Mouse (Mus musculus): Measurements from ENCODE around the gene Il4ra. TPM values are rescaled to one million over a fixed set of nuclear protein-coding genes. Genes with fewer than 3 reads are reported as not detected.

Il4ra gene
- polyA plus RNA-seq, 1 experiment from 2014 or later = 2.9 TPM

DNA sequence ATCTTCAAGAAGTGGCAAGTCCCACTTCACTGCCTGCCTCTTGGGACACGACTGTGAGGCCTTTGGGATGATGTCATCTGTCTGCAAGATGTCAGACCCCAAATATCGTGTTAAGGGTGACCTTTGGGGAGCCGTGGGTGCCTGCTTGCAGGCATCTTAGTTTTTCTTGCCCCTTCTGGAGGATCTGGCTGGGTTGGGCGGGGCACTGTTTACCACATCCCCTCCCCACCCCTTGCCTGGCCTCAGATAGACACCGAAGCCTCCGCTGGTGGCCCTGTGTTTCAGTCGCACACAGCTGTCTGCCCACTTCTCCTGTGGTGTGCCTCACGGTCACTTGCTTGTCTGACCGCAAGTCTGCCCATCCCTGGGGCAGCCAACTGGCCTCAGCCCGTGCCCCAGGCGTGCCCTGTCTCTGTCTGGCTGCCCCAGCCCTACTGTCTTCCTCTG, 51.3 kb downstream of the Il4ra start, which contains the start of gene Il21r:
Il21r (plus strand) TSS at position 245 of the 447 bp plus-strand sequence.
- ATAC-seq (replicated peaks; ENCODE audit: low FRiP score) = no peak
- H3K4me1 ChIP-seq (replicated peaks; ENCODE audit: control insufficient read depth, insufficient read depth, low read length) = no peaks in the 10 kb centered on the region
- H3K4me2 ChIP-seq (ENCODE audit: low read depth, low read length, severe bottlenecking) = no peak within 1 kb of the TSS
- no peak within 1 kb of the TSS for H3K4me3 ChIP-seq (ENCODE audit: low read depth, low read length)
- no peaks in the 10 kb centered on the region for H3K36me3 ChIP-seq (ENCODE audit: control insufficient read depth, insufficient read depth, low read length)
- no peak within 1 kb of the TSS for H3K9ac ChIP-seq (ENCODE audit: low read length)
- no peaks in the 10 kb centered on the region for H3K27me3 ChIP-seq (ENCODE audit: control insufficient read depth, insufficient read depth, low read length)
- no peak for DNase-seq (ENCODE audit: low spot score)
- 72% methylated on average over 11 of the region's 11 CpGs for WGBS
- H3K9me3 ChIP-seq (ENCODE audit: control insufficient read depth, low read length) = no peaks in the 10 kb centered on the region
- no peak within 1 kb of the TSS for H3K27ac ChIP-seq (ENCODE audit: low read depth, low read length)

DNA sequence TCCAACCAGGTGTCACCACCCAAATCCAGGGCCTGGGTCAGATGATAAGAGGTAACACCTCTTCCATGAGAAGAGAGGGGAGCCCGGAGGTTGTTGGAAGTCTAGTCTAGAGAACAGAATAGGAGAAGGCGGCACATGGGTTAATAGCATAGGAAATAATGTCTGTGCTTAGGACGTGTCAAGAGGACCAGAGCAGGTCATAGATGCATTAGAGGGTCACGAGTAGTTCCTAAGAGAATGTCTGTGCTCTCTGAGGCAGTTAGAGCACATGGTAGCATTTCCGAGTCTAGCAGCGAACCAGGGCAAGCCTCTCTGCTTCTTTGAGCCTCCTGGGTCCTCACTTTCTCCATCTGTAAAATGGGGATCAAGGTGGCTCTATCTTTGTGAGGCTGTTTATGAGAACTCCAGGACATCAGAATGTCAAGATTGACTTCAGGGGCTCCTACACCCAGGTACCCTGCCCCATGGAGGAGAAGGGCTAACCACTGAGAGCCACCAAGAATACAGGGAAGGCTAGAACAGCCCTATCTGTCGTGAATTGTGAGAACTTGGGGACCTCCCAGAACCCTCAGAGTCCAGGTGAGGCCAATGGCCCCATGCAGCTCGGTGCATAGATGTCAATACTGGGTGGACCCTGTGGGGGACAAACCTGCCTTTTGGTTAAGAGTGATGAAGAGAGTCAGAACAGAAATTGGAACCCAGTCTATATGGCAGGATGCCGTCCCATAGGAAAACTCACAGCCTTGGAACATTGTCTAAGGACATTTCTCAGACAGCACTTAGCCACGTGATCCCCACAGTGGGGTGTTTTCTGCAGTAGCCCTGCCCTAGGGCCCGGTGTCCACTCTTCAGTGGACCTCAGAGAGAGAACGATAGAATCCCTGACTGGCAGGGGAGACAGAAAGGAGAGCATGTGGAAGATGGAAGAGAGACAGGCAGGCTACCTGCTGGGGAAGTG, 52.7 kb downstream of the Il4ra start:
- Histone ChIP-seq H3K4me2 (ENCODE audit: low read depth, low read length, severe bottlenecking) (no peak overlapping the region), H3K27ac (ENCODE audit: low read depth, low read length) (no peak overlapping the region), H3K4me1 (replicated peaks; ENCODE audit: control insufficient read depth, insufficient read depth, low read length) (no peaks in the 10 kb centered on the region), H3K9me3 (ENCODE audit: control insufficient read depth, low read length) (no peaks in the 10 kb centered on the region), H3K27me3 (ENCODE audit: control insufficient read depth, insufficient read depth, low read length) (no peaks in the 10 kb centered on the region), H3K9ac (ENCODE audit: low read length) (no peak overlapping the region), H3K4me3 (ENCODE audit: low read depth, low read length) (no peak overlapping the region), H3K36me3 (ENCODE audit: control insufficient read depth, insufficient read depth, low read length) (no peaks in the 10 kb centered on the region)
- ATAC-seq (replicated peaks; ENCODE audit: low FRiP score) = no peak
- DNase-seq (ENCODE audit: low spot score) = no peak
- 82% methylated on average over 12 of the region's 12 CpGs for WGBS

DNA sequence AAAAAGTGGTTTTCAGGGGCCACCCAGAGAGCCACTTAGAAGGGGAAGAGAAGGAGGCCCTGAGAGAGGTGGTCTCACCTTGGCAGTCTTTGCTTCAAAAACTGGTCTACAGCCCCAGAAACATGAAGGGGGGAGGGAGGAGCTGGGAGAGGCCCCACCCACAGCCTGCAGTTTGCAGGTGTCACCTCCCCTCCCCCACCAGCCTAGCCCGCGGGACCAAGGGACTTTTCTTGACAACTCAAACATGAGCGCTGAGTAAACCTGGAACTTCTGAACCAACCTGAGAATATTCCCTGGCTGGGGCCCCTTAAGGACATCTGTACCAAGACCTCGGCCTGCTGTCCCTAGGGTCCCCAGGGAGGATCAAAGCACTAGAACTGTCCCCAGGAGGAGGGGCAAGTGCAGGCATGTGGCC, 53.8 kb downstream of the Il4ra start:
- Histone ChIP-seq H3K9me3 (ENCODE audit: control insufficient read depth, low read length) (no peaks in the 10 kb centered on the region), H3K4me1 (replicated peaks; ENCODE audit: control insufficient read depth, insufficient read depth, low read length) (no peaks in the 10 kb centered on the region), H3K27ac (ENCODE audit: low read depth, low read length) (no peak overlapping the region), H3K27me3 (ENCODE audit: control insufficient read depth, insufficient read depth, low read length) (no peaks in the 10 kb centered on the region), H3K9ac (ENCODE audit: low read length) (no peak overlapping the region), H3K4me3 (ENCODE audit: low read depth, low read length) (no peak overlapping the region), H3K4me2 (ENCODE audit: low read depth, low read length, severe bottlenecking) (no peak overlapping the region), H3K36me3 (ENCODE audit: control insufficient read depth, insufficient read depth, low read length) (no peaks in the 10 kb centered on the region)
- WGBS = 64% methylated on average over 4 of the region's 4 CpGs
- DNase-seq (ENCODE audit: low spot score) = no peak
- ATAC-seq (replicated peaks; ENCODE audit: low FRiP score) = no peak

DNA sequence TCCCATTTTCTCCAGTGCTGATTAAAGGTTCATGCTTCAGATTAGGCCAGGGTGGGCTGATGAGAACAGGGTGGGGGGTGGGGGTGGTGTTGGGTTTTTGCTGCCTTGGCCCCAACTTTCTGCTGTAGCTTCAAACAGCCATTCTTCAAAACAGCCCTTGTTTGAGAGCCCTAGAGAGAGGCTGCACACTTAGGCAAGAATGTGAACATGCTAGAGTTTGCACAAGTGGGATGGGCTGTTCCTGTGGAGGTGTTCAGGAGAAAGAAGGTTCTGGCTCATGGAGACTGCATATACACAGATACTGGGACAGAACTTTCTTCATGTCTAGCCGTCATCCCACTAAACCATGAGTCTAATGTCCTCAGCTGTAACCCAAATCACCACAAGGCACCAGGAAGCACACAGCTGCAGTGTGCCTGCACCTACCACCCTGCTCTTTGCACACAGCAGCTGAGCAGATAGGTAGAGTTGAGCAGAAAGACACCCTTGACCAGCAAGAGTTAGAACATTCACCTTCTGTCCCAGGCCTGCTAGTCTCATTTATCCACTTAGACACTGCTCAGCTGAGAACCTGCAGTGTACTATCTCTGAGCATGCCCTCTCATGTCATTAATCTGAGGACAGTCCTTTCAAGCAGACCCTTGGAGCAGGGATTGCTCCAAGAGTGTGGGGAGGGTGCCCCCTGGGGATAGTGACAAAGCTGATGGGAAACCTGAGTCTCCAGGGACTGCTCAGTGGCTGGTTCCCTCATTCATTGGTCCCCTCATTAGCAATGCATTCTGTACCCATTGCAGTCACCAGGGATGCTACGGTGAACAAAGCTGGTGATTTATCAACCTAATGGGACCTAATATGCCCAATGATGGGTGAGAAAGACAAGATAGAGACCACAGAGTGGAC, 54.6 kb downstream of the Il4ra start:
- no peaks in the 10 kb centered on the region for H3K27me3 ChIP-seq (ENCODE audit: control insufficient read depth, insufficient read depth, low read length)
- no peaks in the 10 kb centered on the region for H3K4me1 ChIP-seq (replicated peaks; ENCODE audit: control insufficient read depth, insufficient read depth, low read length)
- no peak overlapping the region for H3K9ac ChIP-seq (ENCODE audit: low read length)
- H3K4me2 ChIP-seq (ENCODE audit: low read depth, low read length, severe bottlenecking) = no peak overlapping the region
- DNase-seq (ENCODE audit: low spot score) (no peak), ATAC-seq (replicated peaks; ENCODE audit: low FRiP score) (no peak)
- 71% methylated on average over 2 of the region's 2 CpGs for WGBS
- no peaks in the 10 kb centered on the region for H3K9me3 ChIP-seq (ENCODE audit: control insufficient read depth, low read length)
- no peaks in the 10 kb centered on the region for H3K36me3 ChIP-seq (ENCODE audit: control insufficient read depth, insufficient read depth, low read length)
- no peak overlapping the region for H3K4me3 ChIP-seq (ENCODE audit: low read depth, low read length)
- no peak overlapping the region for H3K27ac ChIP-seq (ENCODE audit: low read depth, low read length)

DNA sequence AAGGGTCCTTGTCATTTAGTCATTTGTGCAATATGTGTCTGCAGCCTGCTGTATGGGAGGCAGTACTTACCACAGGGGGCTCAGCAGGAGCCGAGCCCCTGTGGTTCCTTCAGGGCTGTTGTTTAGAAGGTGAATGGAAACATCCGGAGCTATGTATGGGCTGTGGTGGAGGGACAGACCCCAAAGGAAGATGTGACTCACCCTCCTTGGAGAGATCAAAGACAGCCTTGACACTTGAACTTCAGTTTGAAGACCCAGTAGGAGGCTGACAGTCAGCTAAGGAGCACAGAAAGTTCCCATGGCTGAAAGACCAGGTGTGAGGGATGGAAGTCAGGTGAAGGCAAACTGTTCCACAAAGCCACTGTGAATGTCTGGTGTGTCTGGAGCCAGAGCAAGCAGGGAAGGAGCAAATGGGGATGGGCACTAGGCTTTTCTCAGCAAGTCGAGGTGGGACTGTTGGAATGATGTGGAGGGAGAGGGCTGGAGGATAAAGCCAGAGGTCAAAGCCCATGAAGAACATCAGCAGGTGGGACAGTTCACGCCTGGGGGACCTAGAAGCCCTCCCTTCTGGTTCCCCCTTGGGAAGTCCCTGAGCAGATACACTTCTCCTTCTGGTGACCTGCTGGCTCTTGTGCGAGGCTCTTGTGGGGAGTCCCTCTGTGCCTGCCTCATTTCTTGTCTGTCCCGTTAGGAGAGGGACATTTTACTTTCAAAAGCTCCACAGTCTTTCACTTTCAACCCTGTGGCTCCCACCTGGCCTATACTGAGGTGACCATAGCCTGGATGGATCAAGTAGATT, 55.7 kb downstream of the Il4ra start:
- H3K4me3 ChIP-seq (ENCODE audit: low read depth, low read length) = no peak overlapping the region
- H3K27ac ChIP-seq (ENCODE audit: low read depth, low read length) = no peak overlapping the region
- H3K9ac ChIP-seq (ENCODE audit: low read length) = no peak overlapping the region
- ATAC-seq (replicated peaks; ENCODE audit: low FRiP score) = no peak
- no peak for DNase-seq (ENCODE audit: low spot score)
- H3K9me3 ChIP-seq (ENCODE audit: control insufficient read depth, low read length) = no peaks in the 10 kb centered on the region
- no peak overlapping the region for H3K4me2 ChIP-seq (ENCODE audit: low read depth, low read length, severe bottlenecking)
- no peaks in the 10 kb centered on the region for H3K36me3 ChIP-seq (ENCODE audit: control insufficient read depth, insufficient read depth, low read length)
- WGBS = 66% methylated on average over 6 of the region's 6 CpGs
- no peaks in the 10 kb centered on the region for H3K27me3 ChIP-seq (ENCODE audit: control insufficient read depth, insufficient read depth, low read length)
- H3K4me1 ChIP-seq (replicated peaks; ENCODE audit: control insufficient read depth, insufficient read depth, low read length) = no peaks in the 10 kb centered on the region

DNA sequence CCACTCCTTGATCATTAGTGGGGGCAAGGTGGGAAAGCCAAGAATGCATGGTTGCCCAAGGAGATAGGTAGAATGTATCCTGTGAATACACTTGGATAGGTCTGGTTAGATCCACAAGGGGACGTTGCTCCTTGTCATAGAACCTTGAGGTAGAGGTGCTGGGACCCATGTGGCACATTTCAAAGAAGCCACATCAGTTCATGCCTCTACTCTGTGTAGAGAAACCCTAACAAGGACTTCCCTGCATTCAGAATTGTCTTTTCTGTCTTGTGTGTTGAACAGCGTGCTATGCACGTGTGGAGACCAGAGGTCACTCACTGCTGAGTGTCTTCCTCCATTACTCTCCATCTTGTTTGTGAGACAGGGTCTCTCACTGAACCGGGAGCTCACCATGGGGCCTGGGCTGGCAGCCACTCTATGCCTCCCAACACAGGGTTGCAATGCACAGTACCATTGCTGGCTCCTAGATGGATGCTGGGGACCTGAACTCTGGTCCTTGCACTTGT, 56.3 kb downstream of the Il4ra start:
- Histone ChIP-seq H3K9me3 (ENCODE audit: control insufficient read depth, low read length) (no peaks in the 10 kb centered on the region), H3K27ac (ENCODE audit: low read depth, low read length) (no peak overlapping the region), H3K36me3 (ENCODE audit: control insufficient read depth, insufficient read depth, low read length) (no peaks in the 10 kb centered on the region), H3K27me3 (ENCODE audit: control insufficient read depth, insufficient read depth, low read length) (no peaks in the 10 kb centered on the region), H3K9ac (ENCODE audit: low read length) (no peak overlapping the region), H3K4me1 (replicated peaks; ENCODE audit: control insufficient read depth, insufficient read depth, low read length) (no peaks in the 10 kb centered on the region), H3K4me3 (ENCODE audit: low read depth, low read length) (no peak overlapping the region), H3K4me2 (ENCODE audit: low read depth, low read length, severe bottlenecking) (no peak overlapping the region)
- ATAC-seq (replicated peaks; ENCODE audit: low FRiP score) = no peak
- 82% methylated on average over 4 of the region's 4 CpGs for WGBS
- DNase-seq (ENCODE audit: low spot score) = no peak

DNA sequence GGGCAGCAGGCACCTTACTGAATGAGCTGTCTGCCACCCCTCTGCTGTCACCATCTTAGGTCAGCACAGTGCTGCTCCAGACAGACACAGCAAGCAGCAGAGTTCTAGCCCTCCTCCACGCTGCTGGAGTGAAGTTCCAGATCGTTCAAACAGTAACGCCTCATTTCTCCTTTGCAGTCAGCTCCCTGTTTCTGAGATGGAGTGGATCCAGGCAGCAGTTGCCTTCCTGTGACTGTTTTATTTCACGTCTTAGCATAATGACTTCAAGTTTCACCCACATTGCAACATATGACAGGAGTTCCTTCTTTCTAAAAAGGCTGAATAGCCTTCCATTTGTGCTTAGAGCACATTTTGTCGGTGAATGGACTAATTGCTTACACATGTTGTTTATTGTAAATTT, 61.7 kb downstream of the Il4ra start:
- no peak for DNase-seq (ENCODE audit: low spot score)
- H3K36me3 ChIP-seq (ENCODE audit: control insufficient read depth, insufficient read depth, low read length) = no peaks in the 10 kb centered on the region
- 86% methylated on average over 5 of the region's 5 CpGs for whole genome bisulfite sequencing
- H3K4me3 ChIP-seq (ENCODE audit: low read depth, low read length) = no peak overlapping the region
- no peaks in the 10 kb centered on the region for H3K27me3 ChIP-seq (ENCODE audit: control insufficient read depth, insufficient read depth, low read length)
- ATAC-seq (replicated peaks; ENCODE audit: low FRiP score) = no peak
- no peaks in the 10 kb centered on the region for H3K9me3 ChIP-seq (ENCODE audit: control insufficient read depth, low read length)
- no peaks in the 10 kb centered on the region for H3K4me1 ChIP-seq (replicated peaks; ENCODE audit: control insufficient read depth, insufficient read depth, low read length)
- H3K4me2 ChIP-seq (ENCODE audit: low read depth, low read length, severe bottlenecking) = no peak overlapping the region
- no peak overlapping the region for H3K27ac ChIP-seq (ENCODE audit: low read depth, low read length)
- H3K9ac ChIP-seq (ENCODE audit: low read length) = no peak overlapping the region

DNA sequence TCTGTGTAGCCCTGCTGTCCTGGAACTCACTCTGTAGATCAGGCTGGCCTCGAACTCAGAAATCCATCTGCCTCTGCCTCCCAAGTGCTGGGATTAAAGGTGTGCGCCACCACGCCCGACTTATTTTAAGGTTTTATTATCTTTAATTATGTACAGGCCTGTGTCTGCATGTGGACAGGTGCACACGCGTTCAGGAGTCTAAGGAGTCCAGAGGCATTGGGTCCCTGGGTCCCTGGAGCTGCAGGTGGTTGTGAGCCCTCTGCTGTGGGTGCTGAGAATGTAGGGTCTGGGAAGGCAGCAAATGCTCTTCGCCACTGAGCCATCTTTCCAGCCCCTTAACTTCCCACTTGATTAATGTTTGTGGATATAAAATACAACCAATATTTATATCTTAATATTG, 63.5 kb downstream of the Il4ra start:
- WGBS = 90% methylated on average over 7 of the region's 7 CpGs
- H3K36me3 ChIP-seq (ENCODE audit: control insufficient read depth, insufficient read depth, low read length) = no peaks in the 10 kb centered on the region
- DNase-seq (ENCODE audit: low spot score) = no peak

More for the DNA sequence above, 63.5 kb downstream of the Il4ra start:
- no peak overlapping the region for H3K4me3 ChIP-seq (ENCODE audit: low read depth, low read length)
- no peak for ATAC-seq (replicated peaks; ENCODE audit: low FRiP score)
- no peaks in the 10 kb centered on the region for H3K9me3 ChIP-seq (ENCODE audit: control insufficient read depth, low read length)
- no peaks in the 10 kb centered on the region for H3K4me1 ChIP-seq (replicated peaks; ENCODE audit: control insufficient read depth, insufficient read depth, low read length)
- no peak overlapping the region for H3K9ac ChIP-seq (ENCODE audit: low read length)
- no peak overlapping the region for H3K27ac ChIP-seq (ENCODE audit: low read depth, low read length)
- H3K4me2 ChIP-seq (ENCODE audit: low read depth, low read length, severe bottlenecking) = no peak overlapping the region
- H3K27me3 ChIP-seq (ENCODE audit: control insufficient read depth, insufficient read depth, low read length) = no peaks in the 10 kb centered on the region

Measured in forebrain, embryonic 11.5 days (tissue).